Mouse (Mus musculus) liver, embryonic 14.5 days (tissue): ENCODE results near the gene Acly. TPM values are rescaled to one million over a fixed set of nuclear protein-coding genes. Genes with fewer than 3 reads are reported as not detected.

Experiments
- ATAC-seq: fragments of 200-750 bp; cut with Nextera tagmentation; 2 replicates; pipeline ENCODE4 v1.8.0; 2017; ENCODE audit warnings: moderate number of reproducible peaks, mild to moderate bottlenecking, moderate library complexity; ENCODE audit not compliant: insufficient read depth
- DNase-seq, 3 experiments: peaks; one replicate each; pipeline ENCODE4 v3.0.0-alpha.2; 2012 to 2013; ENCODE audit warnings: low read depth in 3 of 3, low spot score in 3 of 3
- H3K27ac ChIP-seq: fragments of 300-500 bp; sonication (generic); 2 replicates; pipeline ENCODE4 v1.5.1; 2014; ENCODE audit warnings: moderate library complexity, mild to moderate bottlenecking, control low read depth, inconsistent platforms
- H3K27me3 ChIP-seq: fragments of 300-500 bp; sonication (generic); 2 replicates; pipeline ENCODE4 v1.6.1; 2014; ENCODE audit warnings: mild to moderate bottlenecking, low read length, moderate library complexity; ENCODE audit not compliant: control insufficient read depth, insufficient read depth
- H3K36me3 ChIP-seq: fragments of 300-500 bp; sonication (generic); replicated peaks from 2 replicates; pipeline ENCODE4 v1.6.1; 2014; ENCODE audit warnings: low read depth; ENCODE audit not compliant: control insufficient read depth, insufficient read depth
- H3K4me1 ChIP-seq, 2 experiments: fragments of 200-500 bp in 1 of 2; fragments of 300-500 bp in 1 of 2; sonication (generic) in 1 of 2; replicated peaks; 2 replicates each; pipeline ENCODE4 v1.6.1; 2012 to 2014; ENCODE audit warnings: antibody characterized with exemption in 1 of 2, inconsistent platforms in 1 of 2, low read length in 1 of 2; ENCODE audit not compliant: control insufficient read depth in 2 of 2, insufficient read depth in 2 of 2
- H3K4me2 ChIP-seq: fragments of 300-500 bp; sonication (generic); 2 replicates; pipeline ENCODE4 v1.6.1; 2014; ENCODE audit warnings: low read depth, mild to moderate bottlenecking, control low read depth, moderate library complexity
- H3K4me3 ChIP-seq, 2 experiments: fragments of 200-500 bp in 1 of 2; fragments of 300-500 bp in 1 of 2; sonication (generic) in 1 of 2; 2 replicates each; pipeline ENCODE4 v1.5.1; 2012 to 2014; ENCODE audit warnings: low read depth in 2 of 2, low read length in 2 of 2, mild to moderate bottlenecking in 2 of 2, control low read depth in 1 of 2, inconsistent platforms in 1 of 2, moderate library complexity in 1 of 2; ENCODE audit not compliant: insufficient read depth in 1 of 2
- H3K9ac ChIP-seq: fragments of 300-500 bp; sonication (generic); replicated peaks from 2 replicates; pipeline ENCODE4 v1.6.1; 2014; ENCODE audit warnings: mild to moderate bottlenecking, control low read depth, moderate library complexity
- H3K9me3 ChIP-seq: fragments of 300-500 bp; sonication (generic); 2 replicates; pipeline ENCODE4 v1.6.1; 2016; ENCODE audit warnings: low read length, mixed read lengths; ENCODE audit not compliant: control insufficient read depth
- CTCF ChIP-seq: IDR thresholded peaks from 2 replicates; pipeline ENCODE4 v1.5.1; 2016; ENCODE audit warnings: antibody characterized with exemption, low read depth, control low read depth
- EP300 ChIP-seq: IDR thresholded peaks from 2 replicates; pipeline ENCODE4 v1.6.1; 2016; ENCODE audit warnings: antibody characterized with exemption, low read depth
- WGBS: fragments of 180-500 bp; shearing (Covaris S2); extraction: QIAGEN DNeasy Blood & Tissue Kit; methylation state at CpG from one replicate; pipeline ENCODE4 v1.1.7; 2014; ENCODE audit not compliant: insufficient replicate concordance; 5-methylcytosine and 5-hydroxymethylcytosine counted together
- polyA plus RNA-seq, 2 experiments: library from polyadenylated mRNA; depleted of rRNA in 1 of 2; stranded (reverse) in 1 of 2; unstranded in 1 of 2; fragments of >200 nt; fragmentation: Nextera tagmentation in 1 of 2; extraction: Ambion mirVana in 1 of 2; gene quantifications; 2 replicates each; pipeline versions ENCODE4 v1.2.1 to v1.2.3; 2012 to 2014

Acly gene
- polyA plus RNA-seq, 2 experiments = 45.9 to 68.2 TPM

DNA sequence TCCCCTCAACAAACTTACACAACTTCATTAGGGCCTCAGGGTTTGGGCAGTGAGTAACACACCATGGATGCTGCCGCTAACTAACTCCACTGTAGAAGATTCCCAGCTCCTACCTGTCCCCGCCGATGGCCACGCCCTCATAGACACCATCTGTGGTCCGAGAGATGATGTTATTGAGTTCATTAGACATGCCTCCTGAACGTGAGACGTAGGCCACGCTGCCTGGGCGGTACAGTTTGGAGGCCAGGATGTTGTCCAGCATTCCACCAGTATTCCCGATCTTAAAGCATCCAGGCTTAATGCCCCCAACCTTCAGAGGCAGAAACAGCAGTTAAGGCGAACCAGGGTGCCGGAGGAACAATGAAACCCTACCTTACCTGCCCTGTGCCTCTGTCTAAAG, 34.0 kb downstream of the Acly start:
- Histone ChIP-seq H3K36me3 (peaks cover 50% of the 10 kb centered on the region), H3K9me3 (no peaks in the 10 kb centered on the region), H3K9ac (no peak overlapping the region), H3K27ac (no peak overlapping the region), H3K4me1 (no peaks in the 10 kb centered on the region), H3K4me2 (no peak overlapping the region), H3K27me3 (no peaks in the 10 kb centered on the region), H3K4me3 (no peak overlapping the region)
- TF ChIP-seq CTCF (no peak), EP300 (no peak)
- ATAC-seq (no peak), DNase-seq (no peak)
- 84% methylated on average over 12 of the region's 12 CpGs for WGBS

DNA sequence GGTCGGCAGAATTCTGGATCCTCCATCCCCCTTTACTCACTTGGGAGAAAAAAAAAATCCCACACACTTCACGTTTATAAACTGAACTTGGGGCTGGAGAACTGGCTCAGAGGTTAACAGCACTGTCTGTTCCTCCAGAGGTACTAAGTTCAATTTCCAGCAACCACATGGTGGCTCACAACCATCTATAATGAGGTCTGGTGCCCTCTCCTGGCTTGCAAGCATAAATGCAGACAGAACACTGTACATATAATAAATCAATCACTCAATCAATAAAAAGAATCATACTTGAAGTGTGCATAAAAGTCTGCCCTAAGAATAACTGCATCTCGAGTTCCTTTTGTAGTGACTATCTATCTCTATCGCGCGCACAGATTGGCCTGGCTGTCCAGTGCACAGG, 36.8 kb downstream of the Acly start:
- no peaks in the 10 kb centered on the region for H3K9me3 ChIP-seq
- WGBS = 80% methylated on average over 6 of the region's 6 CpGs
- H3K4me2 ChIP-seq = no peak overlapping the region
- H3K27ac ChIP-seq = no peak overlapping the region
- no peak overlapping the region for H3K4me3 ChIP-seq
- ATAC-seq = no peak
- peak; percentile 46 for TF ChIP-seq CTCF
- no peak for TF ChIP-seq EP300
- no peaks in the 10 kb centered on the region for H3K27me3 ChIP-seq
- peaks cover 32% of the 10 kb centered on the region for H3K36me3 ChIP-seq
- DNase-seq = no peak
- H3K9ac ChIP-seq = no peak overlapping the region
- no peaks in the 10 kb centered on the region for H3K4me1 ChIP-seq

DNA sequence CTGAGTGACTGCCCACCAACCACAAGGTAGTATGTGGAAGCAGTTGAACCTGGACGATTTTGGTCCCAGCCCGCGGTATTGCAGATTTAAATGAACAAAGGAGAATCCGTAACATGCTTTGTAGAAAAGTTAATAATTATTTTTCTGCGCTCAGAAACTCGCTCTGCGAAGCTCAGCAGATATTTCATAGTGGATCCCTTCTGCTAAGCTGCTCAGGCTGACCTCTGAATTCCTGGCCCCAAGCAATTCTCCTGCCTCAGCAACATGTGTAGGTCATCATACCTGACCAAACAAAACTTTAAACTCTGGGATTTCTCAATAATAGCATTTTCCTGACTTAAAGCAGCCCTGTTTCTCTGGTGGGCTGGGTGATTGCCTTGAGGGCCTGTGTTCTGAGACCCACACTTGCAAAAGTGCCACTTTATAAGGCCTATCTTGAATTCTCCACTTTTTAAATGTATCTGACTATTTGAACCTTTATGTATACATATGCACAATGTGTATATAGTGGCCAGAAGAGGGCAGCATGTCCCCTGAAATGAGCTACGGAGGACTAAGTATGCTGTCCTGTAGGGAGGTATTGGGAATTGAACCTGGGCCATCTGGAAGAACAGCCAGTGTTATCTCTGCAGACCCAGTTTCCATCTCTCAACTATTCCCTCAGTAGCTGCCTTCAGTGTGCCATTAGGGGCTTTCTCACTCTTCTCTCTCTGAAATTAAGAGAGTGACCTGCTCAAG, 41.8 kb downstream of the Acly start:
- H3K27ac ChIP-seq = no peak overlapping the region

DNA sequence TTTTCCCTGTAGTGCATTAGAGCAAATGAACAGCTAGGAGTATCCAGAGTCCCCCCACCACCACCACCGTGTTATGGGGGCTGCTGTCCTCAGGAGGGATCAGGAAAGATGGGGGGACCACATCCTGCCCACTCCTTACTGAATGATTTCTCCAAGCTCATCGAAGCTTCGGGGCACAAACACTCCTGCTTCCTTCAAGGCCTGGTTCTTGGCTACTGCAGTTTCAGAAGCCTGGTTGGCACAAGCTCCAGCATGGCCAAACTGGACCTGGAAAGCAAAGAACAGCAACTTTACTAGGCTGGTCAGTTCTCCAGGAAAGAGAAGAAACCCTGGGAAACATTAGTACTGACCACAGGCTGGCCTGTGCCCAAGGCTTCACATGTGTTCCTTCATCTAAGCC, 43.3 kb downstream of the Acly start:
- H3K36me3 ChIP-seq = peaks cover 29% of the 10 kb centered on the region
- no peak overlapping the region for H3K4me2 ChIP-seq
- 74% methylated on average over 3 of the region's 3 CpGs for WGBS
- H3K9me3 ChIP-seq = no peaks in the 10 kb centered on the region
- H3K4me1 ChIP-seq = no peaks in the 10 kb centered on the region
- DNase-seq = no peak
- H3K27me3 ChIP-seq = no peaks in the 10 kb centered on the region
- no peak for ATAC-seq
- H3K9ac ChIP-seq = no peak overlapping the region
- no peak overlapping the region for H3K27ac ChIP-seq
- TF ChIP-seq EP300 (no peak), CTCF (no peak)
- H3K4me3 ChIP-seq = no peak overlapping the region

More for the DNA sequence above, 41.8 kb downstream of the Acly start:
- Histone ChIP-seq H3K27me3 (no peaks in the 10 kb centered on the region), H3K36me3 (peaks cover 25% of the 10 kb centered on the region), H3K4me3 (no peak overlapping the region), H3K9me3 (no peaks in the 10 kb centered on the region), H3K4me2 (no peak overlapping the region), H3K4me1 (no peaks in the 10 kb centered on the region), H3K9ac (no peak overlapping the region)
- ATAC-seq (no peak), DNase-seq (peak in 1 of 3 experiments; percentile 13)
- 74% methylated on average over 8 of the region's 8 CpGs for WGBS
- TF ChIP-seq EP300 (no peak), CTCF (peak; percentile 62)

DNA sequence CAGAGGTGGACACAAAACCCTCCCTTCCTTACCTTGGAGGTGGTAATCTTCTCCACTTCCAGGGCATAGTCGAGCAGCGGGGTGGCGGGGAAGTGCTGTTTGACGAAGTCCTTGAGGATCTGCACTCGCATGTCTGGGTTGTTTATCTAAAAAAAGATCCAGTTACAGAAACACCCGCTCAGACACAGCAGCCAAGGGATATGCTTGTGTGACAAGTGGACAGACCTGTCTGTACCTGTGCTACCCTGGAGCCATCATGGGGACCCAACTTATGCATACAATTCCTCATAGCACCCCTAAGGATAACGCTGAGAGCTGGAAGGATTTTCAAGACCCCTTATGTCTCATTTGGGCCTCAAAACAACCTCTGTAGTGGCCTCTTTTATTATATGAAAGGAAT, 48.6 kb downstream of the Acly start:
- TF ChIP-seq CTCF (no peak), EP300 (no peak)
- H3K27me3 ChIP-seq = no peaks in the 10 kb centered on the region
- DNase-seq (no peak), ATAC-seq (no peak)
- no peaks in the 10 kb centered on the region for H3K4me1 ChIP-seq
- no peak overlapping the region for H3K4me2 ChIP-seq
- H3K9me3 ChIP-seq = no peaks in the 10 kb centered on the region
- H3K4me3 ChIP-seq = no peak overlapping the region
- no peak overlapping the region for H3K27ac ChIP-seq
- peaks cover 22% of the 10 kb centered on the region for H3K36me3 ChIP-seq
- H3K9ac ChIP-seq = no peak overlapping the region
- WGBS = 81% methylated on average over 7 of the region's 7 CpGs
